Mouse (Mus musculus): ENCODE data around the gene Casp7. TPM values are rescaled to one million over a fixed set of nuclear protein-coding genes. Genes with fewer than 3 reads are reported as not detected.

Casp7 gene
- polyA plus RNA-seq, 1 experiment from 2014 or later, result 22.5 TPM

- Histone ChIP-seq H3K4me1 (no peaks in the 10 kb centered on the region), H3K9me3 (no peaks in the 10 kb centered on the region), H3K36me3 (no peaks in the 10 kb centered on the region), H3K27me3 (no peaks in the 10 kb centered on the region), H3K27ac (no peak overlapping the region), H3K4me2 (no peak overlapping the region), H3K4me3 (no peak overlapping the region), H3K9ac (no peak overlapping the region)
- no peak for ATAC-seq (ENCODE audit: insufficient number of reproducible peaks, low FRiP score, low TSS enrichment, low read depth)
- WGBS, result 75% methylated on average over 4 of the region's 4 CpGs
Measured at GRCm38 (mm10) chr19:56387726-56388302, 9.1 kb upstream of the Casp7 start.

- no peak overlapping the region for H3K9ac ChIP-seq
- WGBS, result 89% methylated on average over 11 of the region's 11 CpGs
- no peak overlapping the region for H3K4me3 ChIP-seq
- no peak for ATAC-seq (ENCODE audit: insufficient number of reproducible peaks, low FRiP score, low TSS enrichment, low read depth)
- no peaks in the 10 kb centered on the region for H3K4me1 ChIP-seq
- H3K9me3 ChIP-seq, result no peaks in the 10 kb centered on the region
- H3K36me3 ChIP-seq, result no peaks in the 10 kb centered on the region
- no peak overlapping the region for H3K4me2 ChIP-seq
- no peak overlapping the region for H3K27ac ChIP-seq
- no peaks in the 10 kb centered on the region for H3K27me3 ChIP-seq
Measured at GRCm38 (mm10) chr19:56389176-56389575, 7.8 kb upstream of the Casp7 start.

- ATAC-seq (ENCODE audit: insufficient number of reproducible peaks, low FRiP score, low TSS enrichment, low read depth), result no peak
Measured at GRCm38 (mm10) chr19:56389879-56390278, 7.0 kb upstream of the Casp7 start, which contains the start of gene Nrap. Nrap (minus strand) TSS chr19:56390037.

GRCm38 (mm10) chr19:56391307-56392046 is 5.5 kb upstream of the Casp7 start:
- Histone ChIP-seq H3K27ac (no peak overlapping the region), H3K27me3 (peaks cover 9% of the 10 kb centered on the region), H3K4me3 (no peak overlapping the region), H3K4me2 (no peak overlapping the region), H3K9me3 (no peaks in the 10 kb centered on the region), H3K4me1 (peaks cover 4% of the 10 kb centered on the region; the same call in 1 of the 2 replicates), H3K36me3 (no peaks in the 10 kb centered on the region), H3K9ac (no peak overlapping the region)
- no peak for ATAC-seq (ENCODE audit: insufficient number of reproducible peaks, low FRiP score, low TSS enrichment, low read depth)
- WGBS, result 75% methylated on average over 6 of the region's 6 CpGs

More at GRCm38 (mm10) chr19:56389879-56390278, 7.0 kb upstream of the Casp7 start, which contains the start of gene Nrap:
- Histone ChIP-seq H3K9me3 (no peaks in the 10 kb centered on the region), H3K36me3 (no peaks in the 10 kb centered on the region), H3K27ac (no peak within 1 kb of the TSS), H3K27me3 (peaks cover under 1% of the 10 kb centered on the region), H3K4me1 (no peaks in the 10 kb centered on the region), H3K4me3 (no peak within 1 kb of the TSS), H3K9ac (no peak within 1 kb of the TSS), H3K4me2 (no peak within 1 kb of the TSS)
- 73% methylated on average over 11 of the region's 11 CpGs for WGBS

- H3K27me3 ChIP-seq, result peaks cover 9% of the 10 kb centered on the region
- peaks cover 17% of the 10 kb centered on the region for H3K4me1 ChIP-seq
- H3K4me3 ChIP-seq, result no peak overlapping the region
- 74% methylated on average over 9 of the region's 9 CpGs for WGBS
- ATAC-seq (ENCODE audit: insufficient number of reproducible peaks, low FRiP score, low TSS enrichment, low read depth), result no peak
- no peaks in the 10 kb centered on the region for H3K36me3 ChIP-seq
- H3K9ac ChIP-seq, result no peak overlapping the region
- H3K9me3 ChIP-seq, result no peaks in the 10 kb centered on the region
- H3K4me2 ChIP-seq, result no peak overlapping the region
- no peak overlapping the region for H3K27ac ChIP-seq
Measured at GRCm38 (mm10) chr19:56393311-56393866, 3.5 kb upstream of the Casp7 start.

- H3K27ac ChIP-seq, result no peak overlapping the region
- no peaks in the 10 kb centered on the region for H3K36me3 ChIP-seq
- H3K9me3 ChIP-seq, result no peaks in the 10 kb centered on the region
- no peak overlapping the region for H3K4me2 ChIP-seq
- H3K27me3 ChIP-seq, result peaks cover 9% of the 10 kb centered on the region
- no peak for ATAC-seq (ENCODE audit: insufficient number of reproducible peaks, low FRiP score, low TSS enrichment, low read depth)
- 87% methylated on average over 16 of the region's 16 CpGs for WGBS
- H3K9ac ChIP-seq, result no peak overlapping the region
- peaks cover 17% of the 10 kb centered on the region for H3K4me1 ChIP-seq
- H3K4me3 ChIP-seq, result no peak overlapping the region
Measured at GRCm38 (mm10) chr19:56395183-56395935, 1.6 kb upstream of the Casp7 start.

GRCm38 (mm10) chr19:56396227-56396626 is 702 bp upstream of the Casp7 start:
- 0 out of 2 replicates have a peak overlapping the region, but pooled peaks have one; percentile 47 for H3K9ac ChIP-seq
- WGBS, result 39% methylated on average over 12 of the region's 12 CpGs
- ATAC-seq (ENCODE audit: insufficient number of reproducible peaks, low FRiP score, low TSS enrichment, low read depth), result no peak

GRCm38 (mm10) chr19:56397663-56398527 is 966 bp downstream of the Casp7 start:
- peaks cover 9% of the 10 kb centered on the region for H3K27me3 ChIP-seq
- H3K4me3 ChIP-seq, result peak overlapping the region; percentile 61
- no peak for ATAC-seq (ENCODE audit: insufficient number of reproducible peaks, low FRiP score, low TSS enrichment, low read depth)
- peak overlapping the region; percentile 87 for H3K27ac ChIP-seq
- H3K36me3 ChIP-seq, result no peaks in the 10 kb centered on the region
- 43% methylated on average over 11 of the region's 11 CpGs for WGBS
- peaks cover 19% of the 10 kb centered on the region for H3K4me1 ChIP-seq
- H3K4me2 ChIP-seq, result peak overlapping the region; percentile 93
- H3K9me3 ChIP-seq, result no peaks in the 10 kb centered on the region
- peak overlapping the region; percentile 47 for H3K9ac ChIP-seq

More at GRCm38 (mm10) chr19:56396227-56396626, 702 bp upstream of the Casp7 start:
- Histone ChIP-seq H3K36me3 (no peaks in the 10 kb centered on the region), H3K4me2 (peak overlapping the region; percentile 93), H3K9me3 (no peaks in the 10 kb centered on the region), H3K4me1 (peaks cover 17% of the 10 kb centered on the region), H3K4me3 (peak overlapping the region; percentile 61), H3K27me3 (peaks cover 9% of the 10 kb centered on the region), H3K27ac (no peak overlapping the region)

GRCm38 (mm10) chr19:56398528-56398795 is 1.5 kb downstream of the Casp7 start:
- no peak overlapping the region for H3K4me3 ChIP-seq
- H3K4me2 ChIP-seq, result no peak overlapping the region
- no peak overlapping the region for H3K9ac ChIP-seq
- no peaks in the 10 kb centered on the region for H3K36me3 ChIP-seq
- H3K4me1 ChIP-seq, result peaks cover 19% of the 10 kb centered on the region
- no peak for ATAC-seq (ENCODE audit: insufficient number of reproducible peaks, low FRiP score, low TSS enrichment, low read depth)
- no peak overlapping the region for H3K27ac ChIP-seq
- peaks cover 9% of the 10 kb centered on the region for H3K27me3 ChIP-seq
- H3K9me3 ChIP-seq, result no peaks in the 10 kb centered on the region

- ATAC-seq (ENCODE audit: insufficient number of reproducible peaks, low FRiP score, low TSS enrichment, low read depth), result no peak
- no peak overlapping the region for H3K4me3 ChIP-seq
- H3K36me3 ChIP-seq, result peaks cover 12% of the 10 kb centered on the region
- peaks cover 5% of the 10 kb centered on the region for H3K27me3 ChIP-seq
- no peak overlapping the region for H3K9ac ChIP-seq
- H3K9me3 ChIP-seq, result no peaks in the 10 kb centered on the region
- peaks cover 19% of the 10 kb centered on the region for H3K4me1 ChIP-seq
- H3K27ac ChIP-seq, result no peak overlapping the region
- 50% methylated on average over 14 of the region's 14 CpGs for WGBS
- no peak overlapping the region for H3K4me2 ChIP-seq
Measured at GRCm38 (mm10) chr19:56400200-56400599, 3.3 kb downstream of the Casp7 start.

- no peak for ATAC-seq (ENCODE audit: insufficient number of reproducible peaks, low FRiP score, low TSS enrichment, low read depth)
Measured at GRCm38 (mm10) chr19:56401864-56402263, 4.9 kb downstream of the Casp7 start.

More at GRCm38 (mm10) chr19:56401864-56402263, 4.9 kb downstream of the Casp7 start:
- no peak overlapping the region for H3K4me2 ChIP-seq
- WGBS, result 37% methylated on average over 6 of the region's 6 CpGs
- no peaks in the 10 kb centered on the region for H3K27me3 ChIP-seq
- no peak overlapping the region for H3K27ac ChIP-seq
- H3K4me1 ChIP-seq, result peaks cover 11% of the 10 kb centered on the region
- no peaks in the 10 kb centered on the region for H3K9me3 ChIP-seq
- H3K4me3 ChIP-seq, result no peak overlapping the region
- H3K36me3 ChIP-seq, result peaks cover 17% of the 10 kb centered on the region
- no peak overlapping the region for H3K9ac ChIP-seq
